Mouse (Mus musculus): Measurements from ENCODE around the gene Sh2b1. TPM values are rescaled to one million over a fixed set of nuclear protein-coding genes. Genes with fewer than 3 reads are reported as not detected.

The Sh2b1 gene
- polyA plus RNA-seq, 1 experiment from 2014 or later = 39.2 TPM

DNA sequence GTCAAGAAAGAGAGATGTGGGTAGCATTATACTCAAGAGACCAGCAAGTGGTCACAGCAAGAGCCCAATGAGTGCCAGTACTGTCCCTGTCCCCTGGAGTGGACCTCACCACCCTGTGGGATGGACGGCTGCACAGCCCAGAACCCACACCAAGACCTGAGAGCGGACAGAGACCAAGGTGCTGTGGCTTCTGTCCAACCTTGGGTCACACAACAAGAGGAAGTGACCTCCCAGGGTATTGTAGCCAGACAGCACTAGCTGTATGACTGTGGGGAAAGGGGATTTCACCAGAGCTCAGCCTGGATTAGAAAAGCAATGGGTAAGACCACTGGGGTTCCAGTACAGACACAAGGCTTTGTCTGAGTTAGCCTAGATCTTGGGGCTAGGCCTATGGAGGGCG, 23.0 kb downstream of the Sh2b1 start:
- ATAC-seq (ENCODE audit: insufficient read depth, low FRiP score, low read depth) = no peak
- Histone ChIP-seq H3K36me3 (no peaks in the 10 kb centered on the region; the same call in 1 of the 2 replicates), H3K4me3 (replicated peaks) (no peak overlapping the region), H3K4me2 (no peak overlapping the region), H3K4me1 (no peaks in the 10 kb centered on the region), H3K27ac (no peak overlapping the region), H3K27me3 (replicated peaks) (no peaks in the 10 kb centered on the region), H3K9me3 (no peaks in the 10 kb centered on the region), H3K9ac (no peak overlapping the region)
- 94% methylated on average over 3 of the region's 3 CpGs for WGBS

DNA sequence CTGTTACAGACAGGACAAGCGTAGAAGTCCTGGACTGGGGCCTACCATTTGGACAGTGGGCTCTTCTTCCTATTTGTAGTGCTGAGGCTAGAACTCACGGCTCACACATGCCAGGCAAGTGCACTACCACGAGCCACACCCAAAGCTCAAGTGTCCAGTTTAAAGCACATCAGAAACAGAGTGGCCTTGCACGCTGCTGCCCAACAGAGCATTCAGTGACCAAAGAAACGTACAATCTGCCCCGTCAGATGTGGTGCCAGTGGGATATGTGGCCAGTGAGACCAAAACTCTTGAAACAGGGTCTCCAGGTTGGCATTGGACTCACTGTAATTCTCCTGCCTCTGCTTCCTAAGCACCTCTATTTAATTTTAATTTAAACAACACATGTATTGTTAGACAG, 24.6 kb downstream of the Sh2b1 start:
- WGBS = 84% methylated on average over 6 of the region's 6 CpGs
- no peak overlapping the region for H3K4me2 ChIP-seq
- no peaks in the 10 kb centered on the region for H3K27me3 ChIP-seq (replicated peaks)
- ATAC-seq (ENCODE audit: insufficient read depth, low FRiP score, low read depth) = no peak
- no peaks in the 10 kb centered on the region for H3K4me1 ChIP-seq
- no peak overlapping the region for H3K4me3 ChIP-seq (replicated peaks)
- no peaks in the 10 kb centered on the region for H3K9me3 ChIP-seq
- H3K36me3 ChIP-seq = peaks cover 3% of the 10 kb centered on the region
- no peak overlapping the region for H3K9ac ChIP-seq
- no peak overlapping the region for H3K27ac ChIP-seq

DNA sequence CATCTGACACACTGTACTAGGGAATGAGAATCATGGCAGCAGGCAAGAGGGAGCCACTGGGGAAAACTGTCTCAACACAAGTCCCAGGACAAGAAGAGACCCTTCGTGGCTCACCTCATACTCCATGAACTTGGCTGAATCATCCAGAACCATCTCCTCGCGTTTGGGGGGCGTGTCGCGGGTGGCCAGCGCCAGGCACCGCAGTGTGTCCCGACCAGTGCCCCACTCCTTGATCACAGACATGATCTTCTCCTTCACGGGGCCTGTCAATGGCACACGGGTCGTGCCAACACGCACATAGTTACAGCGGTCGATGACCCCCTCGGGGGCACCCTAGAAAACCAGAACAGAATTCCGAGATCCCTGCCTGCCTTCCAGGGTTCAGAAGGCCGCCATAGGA, 25.2 kb downstream of the Sh2b1 start:
- no peak overlapping the region for H3K9ac ChIP-seq
- no peak overlapping the region for H3K4me2 ChIP-seq
- 90% methylated on average over 18 of the region's 18 CpGs for WGBS
- H3K27ac ChIP-seq = no peak overlapping the region
- H3K27me3 ChIP-seq (replicated peaks) = no peaks in the 10 kb centered on the region
- ATAC-seq (ENCODE audit: insufficient read depth, low FRiP score, low read depth) = no peak
- peaks cover 3% of the 10 kb centered on the region for H3K36me3 ChIP-seq
- no peaks in the 10 kb centered on the region for H3K9me3 ChIP-seq
- no peak overlapping the region for H3K4me3 ChIP-seq (replicated peaks)
- H3K4me1 ChIP-seq = no peaks in the 10 kb centered on the region

DNA sequence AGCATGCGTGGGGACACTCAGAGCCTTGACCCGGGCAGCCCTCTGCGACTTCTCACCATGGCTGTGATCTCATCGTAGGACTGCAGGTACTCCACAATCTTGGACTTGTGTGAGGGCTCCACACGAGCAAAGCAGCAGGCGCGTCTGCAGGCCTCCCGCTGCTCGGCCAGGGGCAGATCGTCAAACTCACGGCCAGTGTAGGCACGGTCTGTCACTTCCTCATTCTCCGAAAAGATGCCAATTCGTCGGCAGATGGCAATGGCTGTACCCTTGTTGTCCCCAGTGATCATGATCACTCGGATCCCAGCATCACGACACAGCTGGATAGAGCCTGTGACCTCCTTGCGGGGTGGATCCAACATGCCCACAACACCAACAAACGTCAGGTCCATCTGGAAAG, 26.7 kb downstream of the Sh2b1 start:
- Histone ChIP-seq H3K9ac (no peak overlapping the region), H3K4me2 (no peak overlapping the region), H3K27ac (no peak overlapping the region), H3K4me1 (no peaks in the 10 kb centered on the region), H3K36me3 (peaks cover 10% of the 10 kb centered on the region), H3K27me3 (replicated peaks) (no peaks in the 10 kb centered on the region), H3K4me3 (replicated peaks) (no peak overlapping the region), H3K9me3 (no peaks in the 10 kb centered on the region)
- ATAC-seq (ENCODE audit: insufficient read depth, low FRiP score, low read depth) = no peak
- WGBS = 89% methylated on average over 19 of the region's 19 CpGs

DNA sequence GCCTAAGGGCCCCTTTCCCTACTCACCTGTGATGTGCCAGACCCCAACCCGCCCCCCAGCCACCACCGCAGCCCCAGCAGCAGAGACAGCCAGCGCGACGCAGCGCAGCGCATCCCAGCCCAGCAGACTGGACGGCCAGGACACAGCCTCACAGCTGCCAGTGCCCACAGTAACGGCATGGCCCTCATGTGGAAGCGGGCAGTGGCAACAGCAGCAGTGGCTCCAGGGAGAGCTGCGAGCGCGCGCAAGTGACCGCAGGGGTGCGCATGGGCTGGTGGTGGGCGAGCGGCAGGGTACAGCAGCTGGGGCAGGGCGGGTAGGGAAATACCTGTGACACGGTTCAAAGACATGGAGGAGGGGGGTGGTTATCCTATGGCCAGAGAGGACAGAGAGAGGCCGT, 29.0 kb downstream of the Sh2b1 start:
- H3K9me3 ChIP-seq = no peaks in the 10 kb centered on the region

DNA sequence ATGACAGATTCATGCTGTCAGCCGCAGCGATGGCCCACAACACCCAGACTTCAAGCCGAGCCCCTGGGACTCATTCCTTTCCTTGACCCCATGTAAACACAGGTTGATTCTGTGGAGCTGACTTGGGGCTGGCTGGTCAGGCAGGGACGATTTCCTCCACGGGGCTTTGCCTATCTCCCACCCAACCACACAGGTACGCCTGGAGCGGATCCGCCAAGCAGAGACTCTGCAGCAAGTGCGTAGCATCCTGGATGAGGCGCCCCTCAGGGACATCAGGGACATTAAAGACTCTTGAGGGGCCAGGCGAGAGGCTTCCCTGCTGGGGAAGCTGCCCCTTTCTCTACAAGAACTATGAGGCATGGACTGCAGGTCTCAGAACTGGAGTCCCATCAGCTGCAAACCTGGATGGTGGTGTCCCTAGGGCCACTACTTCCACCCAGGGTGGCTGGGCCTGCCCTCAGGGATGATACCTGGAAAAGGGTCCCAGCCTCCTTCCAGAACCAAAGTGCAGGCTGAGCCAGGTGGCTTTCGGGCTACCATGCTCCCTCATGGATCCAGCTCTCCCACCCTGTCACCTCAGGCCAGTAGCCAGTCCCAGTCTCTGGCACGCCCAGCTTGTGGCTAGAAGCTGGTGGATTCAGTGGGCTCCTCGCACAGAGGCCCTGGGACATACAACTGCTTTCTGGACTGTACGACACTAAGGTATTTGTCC, 30.0 kb downstream of the Sh2b1 start:
- H3K4me1 ChIP-seq = no peaks in the 10 kb centered on the region
- no peak overlapping the region for H3K9ac ChIP-seq
- WGBS = 90% methylated on average over 15 of the region's 15 CpGs
- H3K36me3 ChIP-seq = peaks cover 10% of the 10 kb centered on the region
- no peaks in the 10 kb centered on the region for H3K9me3 ChIP-seq
- no peak overlapping the region for H3K27ac ChIP-seq
- ATAC-seq (ENCODE audit: insufficient read depth, low FRiP score, low read depth) = no peak
- no peaks in the 10 kb centered on the region for H3K27me3 ChIP-seq (replicated peaks)
- H3K4me3 ChIP-seq (replicated peaks) = no peak overlapping the region
- H3K4me2 ChIP-seq = no peak overlapping the region

More for the DNA sequence above, 29.0 kb downstream of the Sh2b1 start:
- Histone ChIP-seq H3K4me1 (no peaks in the 10 kb centered on the region), H3K4me2 (no peak overlapping the region), H3K36me3 (peaks cover 10% of the 10 kb centered on the region), H3K27ac (no peak overlapping the region), H3K4me3 (replicated peaks) (no peak overlapping the region), H3K9ac (no peak overlapping the region), H3K27me3 (replicated peaks) (no peaks in the 10 kb centered on the region)
- ATAC-seq (ENCODE audit: insufficient read depth, low FRiP score, low read depth) = no peak
- WGBS = 91% methylated on average over 21 of the region's 21 CpGs

DNA sequence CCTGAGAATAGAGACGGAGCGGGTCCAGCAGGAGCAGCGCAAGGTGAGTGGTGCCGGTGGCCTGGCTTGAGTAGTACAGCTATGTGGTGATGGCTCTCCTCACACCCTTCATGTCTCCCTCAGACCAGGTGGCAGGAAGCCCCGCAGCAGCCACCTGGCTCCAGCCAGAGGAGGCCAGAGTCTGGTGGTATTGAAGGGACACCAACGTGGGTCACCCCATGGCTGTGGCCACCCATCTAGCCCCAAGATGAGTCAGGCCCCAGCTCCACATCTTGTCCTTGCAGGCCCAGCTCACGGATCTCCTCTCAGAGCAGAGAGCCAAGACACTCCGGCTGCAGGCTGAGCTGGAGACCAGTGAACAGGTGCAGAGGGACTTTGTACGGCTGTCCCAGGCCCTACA, 30.7 kb downstream of the Sh2b1 start:
- H3K4me2 ChIP-seq = no peak overlapping the region
- H3K4me1 ChIP-seq = no peaks in the 10 kb centered on the region
- no peak overlapping the region for H3K4me3 ChIP-seq (replicated peaks)
- H3K27me3 ChIP-seq (replicated peaks) = no peaks in the 10 kb centered on the region
- no peak overlapping the region for H3K9ac ChIP-seq
- H3K27ac ChIP-seq = no peak overlapping the region
- 91% methylated on average over 9 of the region's 9 CpGs for WGBS
- H3K36me3 ChIP-seq = peaks cover 10% of the 10 kb centered on the region
- ATAC-seq (ENCODE audit: insufficient read depth, low FRiP score, low read depth) = no peak
- H3K9me3 ChIP-seq = no peaks in the 10 kb centered on the region

DNA sequence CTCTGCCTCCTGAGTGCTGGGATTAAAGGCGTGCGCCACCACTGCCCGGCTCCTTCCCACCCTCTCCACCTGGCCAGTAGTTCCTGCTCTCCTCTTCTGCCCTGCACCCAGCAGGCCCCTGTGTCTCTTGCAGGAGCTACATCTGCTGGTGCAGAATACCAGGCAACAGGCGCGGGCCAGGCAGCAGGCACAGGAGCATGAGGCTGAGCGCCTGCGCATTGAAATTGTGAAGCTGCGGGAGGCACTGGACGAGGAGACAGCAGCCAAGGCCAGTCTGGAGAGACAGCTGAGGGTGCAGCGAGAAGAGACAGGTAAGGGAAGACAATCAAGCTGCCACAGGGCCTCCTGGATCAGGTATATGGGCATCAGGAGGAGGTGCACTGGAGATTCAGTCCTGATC, 31.2 kb downstream of the Sh2b1 start:
- Histone ChIP-seq H3K4me1 (no peaks in the 10 kb centered on the region), H3K4me3 (replicated peaks) (no peak overlapping the region), H3K27ac (no peak overlapping the region), H3K9ac (no peak overlapping the region), H3K4me2 (no peak overlapping the region), H3K9me3 (no peaks in the 10 kb centered on the region), H3K27me3 (replicated peaks) (no peaks in the 10 kb centered on the region), H3K36me3 (peaks cover 10% of the 10 kb centered on the region)
- no peak for ATAC-seq (ENCODE audit: insufficient read depth, low FRiP score, low read depth)
- WGBS = 95% methylated on average over 10 of the region's 10 CpGs

DNA sequence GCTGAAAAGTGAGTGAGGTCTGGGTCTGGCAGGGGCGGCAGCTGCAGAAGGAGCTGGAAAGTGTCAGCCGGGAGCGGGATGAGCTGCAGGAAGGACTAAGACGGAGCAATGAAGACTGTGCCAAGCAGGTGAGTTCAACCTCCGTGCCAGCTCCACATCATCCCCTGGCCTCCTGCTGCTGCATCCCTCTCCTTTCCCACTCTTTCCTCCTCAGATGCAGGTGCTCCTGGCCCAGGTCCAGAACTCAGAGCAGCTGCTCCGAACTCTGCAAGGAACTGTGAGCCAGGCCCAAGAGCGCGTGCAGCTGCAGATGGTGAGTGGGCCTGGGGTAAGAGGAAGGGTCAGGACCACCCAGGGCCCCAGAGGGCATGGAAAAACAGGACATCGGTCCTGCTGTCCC, 35.1 kb downstream of the Sh2b1 start:
- H3K4me1 ChIP-seq = no peaks in the 10 kb centered on the region
- no peak overlapping the region for H3K4me2 ChIP-seq
- no peaks in the 10 kb centered on the region for H3K9me3 ChIP-seq
- H3K27me3 ChIP-seq (replicated peaks) = no peaks in the 10 kb centered on the region
- ATAC-seq (ENCODE audit: insufficient read depth, low FRiP score, low read depth) = no peak
- H3K9ac ChIP-seq = no peak overlapping the region
- WGBS = 73% methylated on average over 9 of the region's 9 CpGs
- no peak overlapping the region for H3K4me3 ChIP-seq (replicated peaks)
- no peak overlapping the region for H3K27ac ChIP-seq
- peaks cover 7% of the 10 kb centered on the region for H3K36me3 ChIP-seq

DNA sequence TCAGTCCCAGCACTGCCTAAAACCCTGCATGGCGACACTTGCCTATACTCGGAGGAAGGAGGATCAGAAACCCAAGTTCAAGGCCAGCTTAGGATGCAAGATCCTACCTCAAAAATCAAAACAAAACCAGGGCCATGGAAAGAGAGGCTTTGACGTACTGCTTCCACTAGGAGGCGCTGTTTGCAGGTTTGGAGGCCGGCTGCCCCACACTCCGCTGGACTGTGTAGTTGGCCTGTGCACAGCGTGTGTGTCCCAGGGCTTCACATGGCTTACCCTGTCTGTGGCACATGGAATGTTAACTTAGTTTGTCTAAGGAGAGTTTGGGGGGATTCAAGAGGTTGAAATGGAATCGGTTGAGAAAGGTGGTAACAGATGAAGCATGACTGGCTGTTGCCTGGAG, 38.4 kb downstream of the Sh2b1 start:
- Histone ChIP-seq H3K4me3 (replicated peaks) (no peak overlapping the region), H3K27ac (no peak overlapping the region), H3K4me2 (no peak overlapping the region), H3K9ac (no peak overlapping the region), H3K9me3 (no peaks in the 10 kb centered on the region), H3K27me3 (replicated peaks) (no peaks in the 10 kb centered on the region), H3K4me1 (no peaks in the 10 kb centered on the region), H3K36me3 (peaks cover 9% of the 10 kb centered on the region; the same call in 1 of the 2 replicates)
- 22% methylated on average over 8 of the region's 8 CpGs for WGBS
- ATAC-seq (ENCODE audit: insufficient read depth, low FRiP score, low read depth) = peak; percentile 35; the same call in 1 of the 2 replicates

DNA sequence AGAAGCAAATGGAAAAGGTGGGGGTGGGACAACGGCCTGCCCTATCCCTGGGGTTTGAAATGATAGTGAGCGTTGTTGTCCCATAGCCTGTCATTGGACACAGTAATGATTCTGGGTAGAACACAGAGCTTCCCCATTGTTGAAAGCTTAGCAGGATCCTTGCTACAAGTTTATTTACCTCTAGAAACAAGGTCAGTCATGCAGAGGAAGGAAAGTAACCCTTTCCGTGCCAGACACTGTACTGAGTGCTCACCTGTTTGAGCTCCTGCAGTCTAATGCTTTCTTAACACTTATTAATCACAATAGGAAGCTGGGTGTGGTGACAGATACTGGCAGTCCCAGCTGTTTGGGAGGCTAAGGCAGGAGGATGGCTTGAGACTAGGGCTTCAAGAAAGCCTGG, 39.4 kb downstream of the Sh2b1 start:
- H3K27ac ChIP-seq = no peak overlapping the region
- no peaks in the 10 kb centered on the region for H3K4me1 ChIP-seq
- H3K27me3 ChIP-seq (replicated peaks) = no peaks in the 10 kb centered on the region
- no peak overlapping the region for H3K4me2 ChIP-seq
- H3K36me3 ChIP-seq = peaks cover 9% of the 10 kb centered on the region; the same call in 1 of the 2 replicates
- H3K9me3 ChIP-seq = no peaks in the 10 kb centered on the region
- H3K9ac ChIP-seq = no peak overlapping the region
- 73% methylated on average over 3 of the region's 3 CpGs for WGBS
- ATAC-seq (ENCODE audit: insufficient read depth, low FRiP score, low read depth) = no peak
- H3K4me3 ChIP-seq (replicated peaks) = no peak overlapping the region

DNA sequence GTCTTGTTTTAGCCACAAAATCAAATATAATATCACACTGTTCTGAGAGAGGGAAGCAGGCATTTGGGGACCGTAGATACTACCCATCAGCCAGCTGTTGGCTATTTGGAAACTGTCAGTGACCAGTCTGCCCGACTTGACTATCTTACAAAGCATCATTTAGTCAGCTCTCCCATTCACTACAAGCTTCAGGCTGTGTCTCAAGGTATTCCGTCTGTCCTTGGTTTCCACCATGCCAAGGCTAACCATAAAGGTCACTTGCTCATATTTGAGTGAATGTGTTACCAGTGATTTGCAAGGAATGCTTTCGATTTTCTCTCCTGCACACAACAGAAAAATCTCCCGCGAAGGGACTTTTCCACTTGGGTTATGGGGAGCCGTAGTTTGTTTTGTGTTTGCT, 40.5 kb downstream of the Sh2b1 start:
- H3K9ac ChIP-seq = no peak overlapping the region
- H3K36me3 ChIP-seq = peaks cover 9% of the 10 kb centered on the region; the same call in 1 of the 2 replicates
- H3K4me2 ChIP-seq = no peak overlapping the region
- H3K27me3 ChIP-seq (replicated peaks) = no peaks in the 10 kb centered on the region
- H3K27ac ChIP-seq = no peak overlapping the region
- 84% methylated on average over 7 of the region's 7 CpGs for WGBS
- no peaks in the 10 kb centered on the region for H3K9me3 ChIP-seq
- H3K4me1 ChIP-seq = peaks cover 2% of the 10 kb centered on the region
- no peak overlapping the region for H3K4me3 ChIP-seq (replicated peaks)
- ATAC-seq (ENCODE audit: insufficient read depth, low FRiP score, low read depth) = no peak

DNA sequence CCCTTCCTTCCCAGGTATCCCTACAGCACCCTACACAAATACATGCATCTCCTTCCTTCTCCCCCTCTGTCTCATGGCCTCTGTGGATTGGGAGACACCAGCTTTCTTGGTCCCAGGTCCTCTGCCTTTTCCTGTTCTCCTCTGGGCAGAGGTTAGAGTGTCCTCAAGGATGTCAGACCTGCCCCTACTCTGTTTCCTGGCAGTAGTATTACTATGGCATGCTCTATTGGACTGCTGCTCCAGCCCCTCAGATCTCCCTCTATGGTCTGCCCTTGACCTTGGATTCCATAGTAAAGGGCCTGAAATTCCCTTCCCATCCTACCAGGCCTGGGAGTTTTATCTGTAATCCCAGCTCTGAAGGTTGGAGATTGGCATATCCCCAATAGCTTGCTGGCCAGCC, 45.1 kb downstream of the Sh2b1 start:
- Histone ChIP-seq H3K4me3 (replicated peaks) (no peak overlapping the region), H3K9me3 (no peaks in the 10 kb centered on the region; the same call in 1 of the 2 replicates), H3K4me2 (peak overlapping the region; percentile 81; the same call in 1 of the 2 replicates), H3K4me1 (peaks cover 13% of the 10 kb centered on the region), H3K27ac (no peak overlapping the region), H3K9ac (no peak overlapping the region), H3K36me3 (peaks cover 9% of the 10 kb centered on the region; the same call in 1 of the 2 replicates), H3K27me3 (replicated peaks) (no peaks in the 10 kb centered on the region)
- ATAC-seq (ENCODE audit: insufficient read depth, low FRiP score, low read depth) = no peak
